Mouse (Mus musculus) right cerebral cortex, postnatal 14 days (tissue): ENCODE data around the gene Cct4.

Source experiments
- DNase-seq: peaks from one replicate; pipeline ENCODE4 v3.0.0; 2022

Gene Cct4

DNA sequence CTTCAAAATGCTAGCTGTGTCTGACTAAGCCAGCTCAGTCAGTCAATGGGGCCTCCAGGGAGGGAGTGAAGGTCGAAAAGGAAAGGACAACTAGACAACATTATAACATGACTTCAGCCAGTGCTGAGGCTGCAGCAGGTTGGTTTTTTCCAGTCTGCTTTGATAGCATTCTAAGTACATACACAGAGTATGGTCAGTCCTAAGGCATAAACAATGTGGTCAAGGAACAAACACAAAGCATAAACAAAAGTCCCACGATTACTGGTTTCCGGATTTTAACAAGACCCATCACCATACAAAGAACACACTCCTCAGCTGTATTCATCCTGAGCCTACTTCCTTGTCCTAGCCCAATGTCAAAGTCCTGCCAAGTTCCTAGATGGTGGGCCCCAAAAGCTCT lies 4.8 kb upstream of the Cct4 start:
- no peak for DNase-seq

DNA sequence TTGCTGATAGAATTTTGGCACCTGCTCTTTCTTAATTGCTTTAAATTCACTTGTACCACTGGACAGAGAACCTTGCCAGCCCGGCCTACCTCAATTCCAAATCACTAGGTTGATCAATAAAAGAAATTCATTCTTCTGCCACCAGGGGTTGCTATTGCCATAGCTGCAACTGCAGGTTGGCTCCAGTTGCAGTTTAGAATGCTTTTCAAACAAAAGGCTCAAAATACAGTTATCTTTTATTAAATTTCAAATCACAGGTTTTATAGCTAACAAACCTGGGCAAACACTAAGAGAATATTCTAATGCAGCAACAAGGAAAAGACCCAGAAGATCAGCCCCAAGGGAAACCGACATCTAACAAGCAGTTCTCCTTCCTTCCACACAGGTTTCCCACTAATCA lies 3.0 kb upstream of the Cct4 start:
- no peak for DNase-seq

DNA sequence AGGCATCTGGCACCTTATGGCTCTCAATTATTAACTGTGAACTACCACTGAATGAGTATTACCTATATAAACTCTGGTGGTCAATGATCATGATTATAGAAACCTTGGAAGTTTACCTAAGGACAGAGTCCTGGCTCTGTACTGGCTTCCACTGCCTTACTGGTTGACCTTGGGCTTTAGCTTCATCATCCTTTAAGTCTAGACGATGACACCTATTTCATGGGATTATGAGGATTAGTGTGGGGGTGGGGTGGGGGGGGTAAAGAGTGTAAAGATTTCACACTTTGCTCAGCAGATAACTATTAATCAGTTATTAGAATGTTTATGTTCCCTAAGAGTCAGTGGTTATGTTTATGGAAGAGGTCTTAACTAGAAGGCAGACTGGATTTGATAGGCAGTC lies 533 bp upstream of the Cct4 start:
- no peak for DNase-seq

DNA sequence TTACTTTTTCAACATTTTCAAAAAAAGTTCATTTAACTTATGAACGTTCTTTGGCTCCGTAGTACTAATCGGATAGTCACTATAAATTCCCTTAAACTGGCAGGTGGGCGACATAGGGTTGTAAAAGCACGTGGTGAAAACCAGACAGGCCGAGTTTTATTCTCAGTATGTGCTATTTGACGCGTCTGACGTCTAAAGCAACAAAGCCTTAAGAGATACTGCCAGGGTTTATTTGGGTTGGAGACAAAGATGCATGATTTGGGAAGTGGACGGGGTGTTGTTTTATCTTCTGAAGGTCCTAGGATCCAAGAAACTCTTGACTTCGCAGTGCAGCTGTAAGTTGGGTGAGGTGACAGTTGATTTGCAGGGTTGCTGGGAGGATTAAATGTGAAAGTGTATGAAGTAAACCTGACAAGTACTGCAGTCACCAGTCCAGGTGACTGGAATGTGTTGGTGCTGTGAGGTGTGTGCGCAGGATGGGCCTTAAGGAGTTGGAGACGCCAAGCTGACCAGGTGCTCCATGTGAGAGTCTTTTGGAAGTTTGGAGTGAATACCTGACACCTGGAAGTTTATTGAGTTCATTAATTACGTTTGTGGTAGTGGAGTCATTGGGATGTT lies 1.0 kb downstream of the Cct4 start:
- DNase-seq, result no peak

DNA sequence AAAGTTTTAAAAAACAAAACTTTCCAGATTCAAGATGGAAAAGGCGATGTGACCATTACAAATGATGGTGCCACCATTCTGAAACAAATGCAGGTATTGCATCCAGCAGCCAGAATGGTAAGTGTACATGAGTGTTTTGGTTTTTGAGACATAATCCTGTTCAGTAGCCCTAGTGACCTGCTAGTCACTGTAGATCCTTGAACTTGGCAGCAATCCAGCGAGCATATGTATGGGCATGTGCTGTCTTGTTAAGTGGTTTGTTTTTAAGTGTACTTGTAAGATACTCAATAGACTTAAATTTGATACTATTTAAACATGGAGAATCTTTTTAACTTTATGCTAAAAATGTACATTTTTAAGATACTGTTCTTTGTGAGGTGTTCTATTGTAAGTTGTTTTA lies 4.0 kb downstream of the Cct4 start:
- no peak for DNase-seq

DNA sequence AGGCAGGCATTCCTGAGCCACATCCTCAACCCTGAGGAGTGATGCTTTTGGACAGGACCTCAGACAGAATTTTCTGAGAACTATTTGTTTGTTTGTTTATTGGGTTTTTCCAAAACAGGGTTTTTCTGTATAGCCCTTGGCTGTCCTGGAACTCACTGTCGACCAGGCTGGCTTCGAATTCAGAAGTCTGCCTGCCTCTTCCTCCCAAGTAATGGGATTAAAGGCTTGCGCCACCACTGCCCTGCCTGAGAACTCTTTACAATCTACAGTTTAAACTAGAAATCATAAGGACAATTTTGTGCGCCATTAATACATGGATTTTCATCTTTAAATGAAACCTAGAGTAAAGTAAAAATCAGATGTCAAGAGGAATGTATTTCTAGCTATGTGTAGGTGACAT lies 5.1 kb downstream of the Cct4 start:
- no peak for DNase-seq

DNA sequence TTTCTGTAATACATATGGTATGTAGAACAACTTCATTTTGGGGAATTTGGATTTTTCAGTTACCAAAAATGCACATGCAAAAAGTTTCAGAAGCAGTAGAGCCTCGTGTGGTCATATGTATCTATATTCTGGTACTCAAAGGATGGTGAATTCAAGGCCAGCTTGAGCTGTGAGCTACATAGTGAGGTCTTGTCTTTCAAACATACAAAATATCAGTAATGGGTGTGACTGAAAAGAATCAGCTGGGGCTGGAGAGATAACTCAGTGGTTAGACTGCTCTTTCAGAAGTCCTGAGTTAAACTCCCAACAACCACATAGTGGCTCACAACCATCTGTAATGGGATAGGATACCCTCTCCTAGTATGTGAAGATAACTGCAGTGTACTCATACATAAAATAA lies 8.0 kb downstream of the Cct4 start:
- no peak for DNase-seq

DNA sequence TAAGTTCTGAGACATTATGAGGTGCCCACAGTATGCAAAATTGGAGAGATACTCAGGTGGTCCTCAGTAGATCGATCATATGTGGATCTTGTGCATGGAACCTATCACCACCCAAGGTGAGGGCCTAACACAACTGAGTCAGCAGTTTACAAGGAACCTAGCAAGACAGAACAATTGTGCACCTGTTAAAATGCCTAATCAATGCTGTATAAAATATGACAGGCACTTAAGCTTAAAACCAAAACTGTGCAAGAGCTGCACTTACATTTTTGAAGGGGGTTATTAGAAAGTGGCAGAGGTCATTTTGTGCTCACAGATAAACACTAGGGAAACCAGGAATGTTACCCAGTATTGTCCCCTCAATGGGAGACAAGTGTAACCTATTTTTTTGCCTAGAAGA lies 15.0 kb downstream of the Cct4 start:
- DNase-seq, result no peak

DNA sequence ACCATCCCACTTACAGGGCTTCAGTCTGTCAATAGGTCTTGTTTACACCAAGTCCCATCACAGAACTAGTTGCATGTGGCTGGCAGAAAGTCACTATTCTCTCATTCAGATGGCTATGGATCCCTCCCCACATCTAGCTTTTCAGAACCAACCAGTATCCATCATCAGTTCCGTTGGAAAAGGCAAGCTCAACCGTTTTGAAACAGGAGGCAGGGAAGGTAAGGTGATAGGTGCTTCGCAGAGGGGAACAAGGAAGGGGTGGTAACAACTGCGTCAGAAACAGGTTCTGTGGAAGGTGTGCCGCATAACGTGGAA lies 16.8 kb downstream of the Cct4 start:
- no peak for DNase-seq

DNA sequence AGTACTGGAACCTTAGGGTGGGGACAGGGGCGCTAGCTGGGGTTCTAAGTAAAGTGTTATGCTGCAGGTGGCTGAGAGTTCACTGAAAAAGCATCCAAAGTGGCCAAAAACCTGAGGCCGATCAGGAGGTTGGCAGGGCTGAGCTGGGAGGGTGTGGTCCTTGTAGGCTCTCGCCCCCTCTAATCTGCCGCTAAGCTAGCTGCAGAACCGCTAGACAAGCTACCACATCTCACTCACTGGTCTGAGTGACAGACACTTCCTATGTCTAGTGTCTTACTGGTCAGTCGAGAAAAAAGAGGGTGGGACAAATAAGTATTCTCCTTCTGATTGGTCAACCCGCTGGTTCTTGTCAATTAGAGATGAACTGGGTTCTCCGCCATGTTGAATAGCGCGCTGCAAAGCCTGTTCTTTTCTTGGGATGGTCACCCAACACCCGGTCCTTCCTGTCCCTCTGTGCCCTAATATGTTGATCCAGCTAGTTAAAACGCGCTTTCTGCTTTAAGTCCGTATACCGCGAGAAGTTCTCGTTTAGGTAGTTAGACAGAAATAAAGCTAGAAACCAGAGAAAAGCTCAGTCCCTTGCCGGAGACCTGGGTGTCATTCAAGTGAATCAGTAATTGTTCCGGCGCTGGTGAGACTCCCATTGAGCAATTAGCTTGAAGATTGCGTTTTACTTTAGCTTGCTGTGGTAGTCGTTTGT lies 17.3 kb downstream of the Cct4 start, which contains the start of gene Fam161a:
TSS of gene Fam161a (plus strand) at position 51 of the 700 bp plus-strand sequence.
- DNase-seq, result peak; percentile 57

DNA sequence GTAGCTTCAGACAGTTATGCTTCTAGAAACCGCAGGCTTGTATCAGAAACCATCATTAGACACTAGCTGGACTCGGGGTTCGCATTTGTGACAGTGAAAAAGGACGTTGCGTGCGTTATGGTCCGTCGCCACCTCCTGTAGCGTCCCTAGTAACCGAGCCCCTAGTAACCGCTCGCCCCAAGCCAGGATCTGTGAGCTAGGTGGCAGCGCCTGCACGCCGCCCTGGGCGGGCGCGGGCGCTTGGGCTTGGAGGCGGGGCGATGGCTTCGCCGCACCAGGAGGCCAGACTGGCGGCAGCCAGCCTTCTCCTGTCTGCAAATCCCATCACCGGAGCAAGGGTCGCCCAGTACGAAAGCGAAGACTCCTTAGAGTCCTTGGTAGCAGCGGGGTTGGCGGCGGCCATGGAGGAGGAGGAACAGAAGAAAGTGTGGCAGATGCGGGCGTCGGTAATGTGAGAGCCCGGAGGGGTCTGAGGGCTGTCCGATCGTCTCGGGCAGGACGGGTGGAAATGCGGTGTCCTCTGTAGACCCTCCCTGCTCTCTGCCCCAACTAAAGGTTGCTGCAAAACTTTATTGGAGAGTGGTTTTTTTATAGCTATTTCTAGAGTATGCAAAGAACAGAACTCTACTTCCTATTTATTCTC lies 18.0 kb downstream of the Cct4 start:
- DNase-seq, result peak; percentile 76

DNA sequence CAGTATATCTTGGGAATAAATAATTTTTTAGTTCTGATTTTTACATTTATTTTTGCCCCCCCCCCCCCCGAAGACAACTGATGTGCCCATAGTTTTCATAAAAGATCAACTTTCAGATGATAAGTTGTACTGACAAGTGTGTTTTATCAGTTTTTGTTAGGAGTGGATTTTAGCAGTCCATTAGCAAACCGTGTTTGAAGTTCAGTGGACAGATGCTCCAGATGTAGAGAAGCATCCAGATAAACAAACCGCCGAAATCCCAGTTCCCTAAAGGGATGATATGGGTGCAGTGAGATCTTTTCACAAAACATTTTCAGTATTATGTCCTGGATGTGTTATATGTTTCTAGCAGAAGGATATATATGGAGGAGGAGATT lies 18.5 kb downstream of the Cct4 start:
- no peak for DNase-seq

DNA sequence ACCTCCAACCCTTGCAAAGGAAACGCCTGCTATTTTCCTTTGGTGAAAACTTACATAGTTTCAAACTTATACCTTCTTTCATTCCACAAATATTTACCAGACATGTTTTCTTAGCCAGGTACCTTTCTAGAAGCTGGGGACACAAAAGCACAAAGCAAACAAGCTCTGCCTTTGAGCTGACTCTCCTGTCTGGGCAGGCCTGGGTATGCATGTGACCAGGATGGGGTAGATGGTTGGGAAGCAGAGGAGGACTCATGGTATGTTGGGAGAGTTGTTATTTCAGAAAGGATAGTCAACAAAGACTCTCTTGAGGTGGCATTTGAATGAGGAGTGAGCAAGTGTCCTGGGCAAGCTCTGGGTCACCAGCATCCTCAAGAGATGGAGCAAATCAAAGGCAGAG lies 22.8 kb downstream of the Cct4 start:
- DNase-seq, result no peak

DNA sequence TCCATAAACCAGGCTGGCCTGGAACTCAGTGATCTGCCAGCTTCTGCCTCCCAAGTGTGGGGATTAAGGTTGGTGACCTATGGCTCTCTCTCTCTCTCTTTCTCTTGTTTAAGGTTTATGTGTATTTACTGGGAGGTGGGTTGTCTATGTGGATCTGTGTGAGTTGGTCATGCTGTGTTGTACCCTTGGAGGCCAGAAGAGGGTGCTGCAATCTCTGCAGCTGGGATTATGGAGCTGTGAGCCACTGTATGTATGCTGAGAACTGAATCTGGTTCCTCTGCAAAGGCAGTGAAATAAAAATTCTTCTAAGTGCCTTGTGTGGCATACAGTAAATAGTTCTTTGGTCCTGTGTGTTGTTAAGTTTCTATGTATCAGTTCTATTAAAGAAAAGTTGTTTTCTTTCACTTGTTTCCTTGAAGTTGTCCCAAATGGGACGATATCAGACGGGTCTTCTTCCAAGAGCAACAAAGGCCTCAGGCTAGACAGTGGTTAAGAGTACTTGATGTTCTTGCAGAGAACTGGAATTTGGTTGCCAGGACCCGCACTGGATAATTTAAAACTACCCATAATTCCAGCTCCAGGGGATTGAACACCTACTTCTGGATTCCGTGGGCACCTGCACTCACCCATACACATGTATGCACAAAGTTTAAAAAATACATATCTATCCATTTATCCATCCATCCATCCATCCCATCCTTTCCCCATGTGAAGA lies 23.4 kb downstream of the Cct4 start:
- no peak for DNase-seq

DNA sequence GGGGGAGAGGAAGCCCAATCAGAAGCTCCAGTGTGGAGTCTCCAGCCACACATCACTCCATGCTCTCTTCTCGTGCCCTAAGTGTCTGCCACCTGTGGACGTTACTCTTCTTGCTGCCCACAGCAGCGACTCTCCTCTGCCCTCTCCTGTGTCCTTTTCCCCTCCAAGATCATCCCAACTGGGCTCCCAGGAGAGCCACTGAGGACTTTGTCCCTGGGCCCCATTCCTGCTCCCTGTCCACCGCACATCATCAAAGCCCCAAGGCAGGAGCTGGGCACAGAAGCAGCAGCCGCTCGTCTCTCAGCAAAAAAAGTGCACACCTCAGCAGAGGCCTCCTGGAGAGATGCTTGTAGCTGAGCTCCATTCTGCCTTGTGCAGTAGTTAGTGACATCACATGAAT lies 24.7 kb downstream of the Cct4 start:
- no peak for DNase-seq

DNA sequence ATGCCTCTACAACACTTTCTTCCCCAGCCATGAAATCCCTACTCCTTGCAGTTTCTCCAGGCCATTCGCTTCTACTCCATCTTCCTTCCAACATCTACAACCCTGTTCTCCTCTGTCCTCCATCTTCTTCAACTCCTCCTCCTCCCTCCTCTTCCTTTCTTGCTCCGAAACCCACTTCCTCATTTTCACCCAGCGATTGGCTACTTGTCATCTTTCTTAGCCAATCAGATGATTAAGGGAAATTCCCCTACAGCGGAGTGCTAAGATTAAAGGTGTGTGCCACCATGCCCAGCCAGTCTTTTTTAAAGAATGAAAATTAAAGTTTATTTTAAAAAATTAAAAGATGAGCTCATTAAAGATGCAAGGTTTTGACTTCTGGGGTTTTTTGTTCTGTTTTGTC lies 27.6 kb downstream of the Cct4 start:
- no peak for DNase-seq

DNA sequence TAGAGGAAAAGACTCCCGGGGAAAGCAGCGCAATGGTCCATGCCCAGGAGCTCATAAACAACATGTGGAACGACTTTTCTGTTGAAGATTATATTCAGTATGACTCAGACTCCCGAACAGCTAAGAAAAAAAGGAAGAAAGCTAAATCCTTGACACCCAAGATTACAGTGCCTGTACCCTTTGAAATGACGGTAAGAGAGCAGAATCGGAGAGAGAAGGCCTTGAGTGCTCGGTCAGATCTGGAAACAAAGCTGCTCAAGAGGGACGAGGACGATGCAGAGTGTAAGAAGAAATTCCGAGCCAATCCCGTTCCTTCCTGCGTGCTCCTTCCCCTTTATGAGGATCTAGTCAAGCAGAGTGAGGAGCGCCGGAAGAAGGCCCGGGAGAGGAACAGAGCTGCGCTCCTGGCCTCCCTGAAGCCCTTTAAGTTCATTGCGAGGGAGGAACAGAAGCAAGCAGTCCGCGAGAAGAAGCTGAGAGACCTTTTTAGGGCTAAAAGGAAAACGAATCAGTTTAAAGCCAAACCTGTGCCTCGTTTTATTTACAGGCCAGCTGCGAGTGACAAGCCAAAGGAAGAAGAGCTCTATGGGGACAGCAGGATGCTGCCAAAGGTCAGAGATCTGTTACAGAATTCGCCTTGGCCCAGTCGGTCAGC lies 29.9 kb downstream of the Cct4 start:
- DNase-seq, result no peak

DNA sequence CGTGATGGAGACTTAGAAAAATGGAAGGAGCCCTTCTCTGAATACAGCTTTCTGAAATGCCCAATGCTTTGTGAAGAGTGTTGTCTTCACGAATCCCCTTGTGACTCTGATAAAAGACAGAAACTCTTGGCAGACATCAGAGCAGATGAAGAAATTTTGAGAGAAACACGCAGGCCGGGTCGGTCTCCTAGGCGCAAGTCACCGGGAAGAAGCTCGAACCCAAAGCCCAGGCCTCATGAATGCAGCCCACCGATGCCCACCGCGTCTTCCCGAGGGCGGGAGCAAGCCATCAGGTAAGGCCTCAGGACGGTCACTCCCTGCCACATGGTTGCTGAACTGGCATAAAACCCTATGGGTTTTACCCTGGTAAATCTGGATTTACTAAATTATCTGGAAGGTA lies 30.5 kb downstream of the Cct4 start:
- DNase-seq, result no peak

DNA sequence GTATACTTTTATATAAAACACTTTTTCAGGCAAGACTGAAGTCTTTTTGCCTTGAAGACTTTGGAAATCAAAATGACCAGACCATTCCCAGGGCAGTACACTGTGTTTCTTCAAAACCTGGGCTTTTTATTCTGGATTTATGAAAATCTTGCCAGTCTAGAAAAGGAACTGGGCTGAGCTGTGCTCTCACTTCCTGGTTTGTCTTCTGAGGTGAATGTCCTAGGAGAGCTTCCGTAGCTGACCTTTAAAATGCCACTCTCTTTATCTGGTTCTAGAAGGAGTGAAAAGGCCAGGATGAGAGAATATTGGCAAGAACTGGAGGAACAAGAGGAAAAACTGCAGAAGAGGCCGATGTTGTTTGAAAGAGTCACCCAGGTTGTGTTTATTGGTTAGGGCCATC lies 32.8 kb downstream of the Cct4 start:
- DNase-seq, result no peak

DNA sequence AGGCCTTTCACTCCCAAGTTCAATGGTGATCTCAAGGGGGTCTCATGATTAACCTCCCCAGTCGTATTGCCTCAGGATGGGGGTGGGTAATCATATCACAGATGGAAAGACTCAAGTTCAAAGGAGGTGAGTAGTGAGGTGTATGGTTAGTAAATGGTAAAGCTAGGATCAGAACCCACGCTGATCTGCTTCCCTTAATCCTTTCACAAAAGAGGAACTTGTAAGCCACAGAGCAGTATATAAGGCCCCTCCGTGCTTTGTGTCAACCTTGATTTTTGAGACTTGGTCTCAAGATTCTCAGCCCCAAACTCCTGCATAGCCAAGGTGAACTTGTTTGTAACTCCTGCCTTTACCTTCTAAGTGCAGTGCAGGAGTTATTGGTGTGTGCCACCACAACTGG lies 33.9 kb downstream of the Cct4 start:
- no peak for DNase-seq

DNA sequence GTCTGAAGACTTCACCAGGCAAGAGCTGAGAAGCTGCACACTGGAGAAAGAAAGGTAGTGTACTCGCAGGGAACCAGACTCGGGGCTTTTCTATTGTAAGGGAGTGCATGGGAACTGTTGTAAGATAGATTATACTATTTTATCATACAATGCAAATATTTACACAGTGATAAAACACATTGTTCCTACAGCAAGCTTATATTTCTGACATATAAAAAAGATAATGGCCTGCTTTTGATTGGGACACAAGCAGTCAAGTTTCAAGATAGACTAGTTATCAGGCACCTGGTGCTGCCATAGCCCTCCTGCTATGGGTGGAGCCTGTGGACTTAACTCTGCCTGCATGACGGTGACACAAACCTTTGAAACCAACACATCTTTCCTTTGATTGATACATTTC lies 38.6 kb downstream of the Cct4 start:
- no peak for DNase-seq

DNA sequence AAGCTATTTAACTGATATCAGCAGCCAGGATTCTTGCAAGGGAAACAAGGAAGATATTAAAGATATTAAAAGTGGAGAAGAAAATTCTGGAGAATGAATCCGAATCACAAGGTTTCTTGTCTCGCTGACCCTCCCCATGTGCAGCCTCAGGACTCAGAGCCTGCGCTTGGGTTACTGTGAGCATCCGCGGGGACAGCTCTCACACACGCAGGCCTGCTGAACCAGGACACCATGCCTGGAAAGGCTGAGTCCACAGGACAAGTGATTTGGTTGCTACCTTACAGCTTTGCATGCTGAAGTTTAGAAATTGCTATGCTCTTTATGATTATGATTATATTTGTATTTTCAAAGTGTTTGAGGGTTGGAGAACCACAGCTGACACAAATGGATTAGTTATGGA lies 39.1 kb downstream of the Cct4 start:
- no peak for DNase-seq

DNA sequence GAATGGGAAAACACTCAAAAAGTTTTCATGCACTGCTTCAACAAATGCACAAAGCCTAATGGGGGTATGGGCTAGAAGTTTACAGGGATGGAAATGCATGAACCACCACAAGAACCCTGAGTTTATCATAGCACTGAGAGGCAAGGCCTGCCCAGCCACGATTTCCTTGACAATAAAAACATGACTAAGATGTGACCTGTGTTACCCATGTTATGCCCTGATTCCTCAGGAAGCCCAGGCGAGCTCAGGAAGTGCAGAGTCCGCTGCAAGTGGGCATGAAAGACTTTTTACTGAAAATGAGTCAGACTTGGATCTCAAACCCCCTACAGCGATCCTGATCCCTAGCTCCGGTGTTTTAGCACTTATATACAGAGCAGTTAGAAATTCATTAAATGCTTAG lies 56.9 kb downstream of the Cct4 start:
- DNase-seq, result no peak
